Mouse (Mus musculus) small intestine, adult 2 months (tissue): ENCODE results near the gene Fbxo9. TPM values are rescaled to one million over a fixed set of nuclear protein-coding genes. Genes with fewer than 3 reads are reported as not detected.

Experiments used
- H3K27ac ChIP-seq: fragments of 200-500 bp; 2 replicates; pipeline ENCODE4 v1.5.1; 2012; ENCODE audit warnings: low read depth, low read length, control low read depth, inconsistent platforms; ENCODE audit not compliant: insufficient read depth
- H3K27me3 ChIP-seq: fragments of 200-500 bp; 2 replicates; pipeline ENCODE4 v1.6.1; 2012; ENCODE audit warnings: mild to moderate bottlenecking, moderate library complexity, low read length, inconsistent platforms; ENCODE audit not compliant: control insufficient read depth, insufficient read depth
- H3K36me3 ChIP-seq: fragments of 200-500 bp; 2 replicates; pipeline ENCODE4 v1.6.1; 2012; ENCODE audit warnings: mild to moderate bottlenecking, low read length, control low read depth, inconsistent platforms; ENCODE audit not compliant: control insufficient read depth, insufficient read depth
- H3K4me1 ChIP-seq: fragments of 200-500 bp; 2 replicates; pipeline ENCODE4 v1.6.1; 2012; ENCODE audit warnings: low read length, inconsistent platforms, mixed read lengths; ENCODE audit not compliant: control insufficient read depth, insufficient read depth, insufficient read length
- H3K4me3 ChIP-seq: fragments of 200-500 bp; 2 replicates; pipeline ENCODE4 v1.5.1; 2012; ENCODE audit warnings: low read depth, mild to moderate bottlenecking, control low read depth, inconsistent platforms, low read length, moderate library complexity
- CTCF ChIP-seq: fragments of 200-500 bp; IDR thresholded peaks from 2 replicates; pipeline ENCODE4 v1.5.1; 2012; ENCODE audit warnings: low read depth, mild to moderate bottlenecking, control low read depth, inconsistent platforms, low read length, moderate library complexity, mixed read lengths; ENCODE audit not compliant: insufficient replicate concordance, insufficient read length; ENCODE audit errors: extremely low read depth
- POLR2A ChIP-seq: fragments of 200-500 bp; IDR thresholded peaks from 2 replicates; pipeline ENCODE4 v1.6.1; 2012; ENCODE audit warnings: low read depth, mild to moderate bottlenecking, control low read depth, inconsistent platforms, low read length, moderate library complexity
- WGBS: fragments of 180-500 bp; shearing (Covaris S2); methylation state at CpG from one replicate; pipeline ENCODE4 v1.1.7; 2018; 5-methylcytosine and 5-hydroxymethylcytosine counted together
- polyA plus RNA-seq: library from polyadenylated mRNA; depleted of rRNA; stranded (reverse); fragments of >200 nt; gene quantifications from 2 replicates; pipeline ENCODE4 v1.2.3, GENCODE M21; 2012; rRNA removed

Gene Fbxo9
- polyA plus RNA-seq, 1 experiment = 74.3 TPM

- H3K4me1 ChIP-seq = no peaks in the 10 kb centered on the region
- no peak overlapping the region for H3K4me3 ChIP-seq
- TF ChIP-seq POLR2A = no peak
- no peak for TF ChIP-seq CTCF
- no peaks in the 10 kb centered on the region for H3K36me3 ChIP-seq
- no peaks in the 10 kb centered on the region for H3K27me3 ChIP-seq
- 84% methylated on average over 4 of the region's 4 CpGs for WGBS
- H3K27ac ChIP-seq = no peak overlapping the region
Measured at GRCm38 (mm10) chr9:78032930-78033329, 75.9 kb downstream of the Fbxo9 start.

Other genes starting within 250 kb of the Fbxo9 start
- gene Elovl5, start 191.7 kb downstream of the Fbxo9 start, polyA plus RNA-seq = 6.0 and 11.2 TPM in 2 replicates
- gene Gcm1, start 57.1 kb downstream of the Fbxo9 start, polyA plus RNA-seq = not detected in 2 replicates
- gene Ick, start 127 bp upstream of the Fbxo9 start, polyA plus RNA-seq = 8.4 and 19.8 TPM in 2 replicates
- 6.3 and 66.9 TPM in 2 replicates for gene Gsta4, start 73.7 kb upstream of the Fbxo9 start, polyA plus RNA-seq
- 14.6 and 148 TPM in 2 replicates for gene Gsta1, start 121.6 kb upstream of the Fbxo9 start, polyA plus RNA-seq
- 0.90 and 11.6 TPM in 2 replicates for gene Gm3776, start 148.1 kb upstream of the Fbxo9 start, polyA plus RNA-seq
- gene Gm10639, start 180.9 kb upstream of the Fbxo9 start, polyA plus RNA-seq = 0.17 TPM in 1 of 2 replicates, not detected in the other
- not detected in 2 replicates for gene Omt2a, start 205.7 kb upstream of the Fbxo9 start, polyA plus RNA-seq
- not detected in 2 replicates for gene Omt2b, start 218.5 kb upstream of the Fbxo9 start, polyA plus RNA-seq
- gene Gsta2, start 246.7 kb upstream of the Fbxo9 start, polyA plus RNA-seq = 0.71 TPM in 1 of 2 replicates, not detected in the other